Mouse (Mus musculus): ENCODE results near the gene Ralgapb. TPM values are rescaled to one million over a fixed set of nuclear protein-coding genes. Genes with fewer than 3 reads are reported as not detected.
"Not testable (repeated sequence)": the region's sequence is repeated elsewhere in the genome, so short reads cannot be mapped to it uniquely, and the experiment has no call there.

Gene Ralgapb
- polyA plus RNA-seq, 1 experiment from 2014 or later = 14.8 TPM

DNA sequence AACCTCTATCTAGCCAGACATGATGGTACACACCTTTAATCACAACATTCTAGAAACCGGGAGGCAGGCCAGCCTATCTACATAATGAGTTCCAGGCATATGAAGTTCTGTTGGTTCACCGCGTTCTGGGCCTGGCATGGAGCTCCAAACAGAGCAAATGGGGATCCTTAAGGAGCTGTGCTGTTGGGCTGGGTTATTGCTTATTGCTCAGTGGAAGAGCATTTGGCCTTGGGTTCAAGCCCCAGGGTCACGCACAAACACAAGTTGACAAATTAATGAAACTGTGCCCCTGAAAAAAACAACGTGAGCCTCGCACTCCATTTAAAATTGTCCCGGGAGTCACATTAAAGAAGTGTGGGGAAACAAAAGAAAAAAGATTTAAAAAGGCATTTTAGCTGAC lies 20.2 kb upstream of the Ralgapb start:
- ATAC-seq = no peak
- Histone ChIP-seq H3K36me3 (ENCODE audit: insufficient read depth, low read length) (no peaks in the 10 kb centered on the region), H3K27me3 (replicated peaks; ENCODE audit: insufficient read depth, low read length) (no peaks in the 10 kb centered on the region), H3K27ac (ENCODE audit: low read length) (no peak overlapping the region), H3K4me1 (ENCODE audit: insufficient read depth, low read depth, low read length) (no peaks in the 10 kb centered on the region), H3K9ac (replicated peaks; ENCODE audit: low read depth) (no peak overlapping the region), H3K9me3 (ENCODE audit: low read length) (no peaks in the 10 kb centered on the region), H3K4me2 (replicated peaks; ENCODE audit: low read depth, low read length) (no peak overlapping the region), H3K4me3 (ENCODE audit: low read depth, low read length) (no peak overlapping the region)
- TF ChIP-seq EP300 (IDR thresholded peaks at IDR 0.05) (no peak), CTCF (IDR thresholded peaks at IDR 0.05) (no peak)
- 84% methylated on average over 7 of the region's 7 CpGs for WGBS
- DNase-seq (ENCODE audit: low spot score) = no peak

- no peak overlapping the region for H3K27ac ChIP-seq (ENCODE audit: low read length)
- DNase-seq (ENCODE audit: low spot score) (no peak), ATAC-seq (no peak)
- H3K27me3 ChIP-seq (replicated peaks; ENCODE audit: insufficient read depth, low read length) = no peaks in the 10 kb centered on the region
- no peaks in the 10 kb centered on the region for H3K4me1 ChIP-seq (ENCODE audit: insufficient read depth, low read depth, low read length)
- no peaks in the 10 kb centered on the region for H3K9me3 ChIP-seq (ENCODE audit: low read length)
- H3K36me3 ChIP-seq (ENCODE audit: insufficient read depth, low read length) = no peaks in the 10 kb centered on the region
- 83% methylated on average over 6 of the region's 6 CpGs for WGBS
- H3K4me2 ChIP-seq (replicated peaks; ENCODE audit: low read depth, low read length) = no peak overlapping the region
- H3K9ac ChIP-seq (replicated peaks; ENCODE audit: low read depth) = no peak overlapping the region
- TF ChIP-seq EP300 (IDR thresholded peaks at IDR 0.05) (no peak), CTCF (IDR thresholded peaks at IDR 0.05) (no peak)
- no peak overlapping the region for H3K4me3 ChIP-seq (ENCODE audit: low read depth, low read length)
Observed at GRCm38 (mm10) chr2:158396369-158396768, 13.3 kb upstream of the Ralgapb start.

DNA sequence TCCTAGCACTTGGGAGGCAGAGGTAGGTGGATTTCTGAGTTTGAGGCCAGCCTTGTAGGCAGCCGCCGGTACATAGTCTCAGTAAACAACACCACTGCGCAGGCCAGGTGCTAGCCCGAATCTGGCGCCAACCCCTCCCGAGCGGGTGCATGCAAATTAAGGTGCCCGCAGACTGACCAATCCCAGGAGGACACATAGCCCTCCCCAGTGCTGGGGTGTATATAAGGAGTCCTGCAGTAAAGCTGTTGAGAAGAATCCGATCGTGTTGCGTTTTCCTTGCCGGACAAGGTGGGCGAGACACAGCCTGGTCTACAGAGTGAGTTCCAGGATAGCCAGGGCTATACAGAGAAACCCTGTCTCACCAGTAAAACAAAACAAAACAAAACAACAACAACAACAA lies 12.5 kb upstream of the Ralgapb start:
- ATAC-seq (peak; percentile 67), DNase-seq (ENCODE audit: low spot score) (peak; percentile 13)
- H3K4me1 ChIP-seq (ENCODE audit: insufficient read depth, low read depth, low read length); H3K27me3 ChIP-seq (replicated peaks; ENCODE audit: insufficient read depth, low read length); H3K9ac ChIP-seq (replicated peaks; ENCODE audit: low read depth); H3K27ac ChIP-seq (ENCODE audit: low read length); H3K36me3 ChIP-seq (ENCODE audit: insufficient read depth, low read length); H3K4me3 ChIP-seq (ENCODE audit: low read depth, low read length); H3K9me3 ChIP-seq (ENCODE audit: low read length); H3K4me2 ChIP-seq (replicated peaks; ENCODE audit: low read depth, low read length): not testable (repeated sequence)
- 44% methylated on average over 13 of the region's 13 CpGs for WGBS

DNA sequence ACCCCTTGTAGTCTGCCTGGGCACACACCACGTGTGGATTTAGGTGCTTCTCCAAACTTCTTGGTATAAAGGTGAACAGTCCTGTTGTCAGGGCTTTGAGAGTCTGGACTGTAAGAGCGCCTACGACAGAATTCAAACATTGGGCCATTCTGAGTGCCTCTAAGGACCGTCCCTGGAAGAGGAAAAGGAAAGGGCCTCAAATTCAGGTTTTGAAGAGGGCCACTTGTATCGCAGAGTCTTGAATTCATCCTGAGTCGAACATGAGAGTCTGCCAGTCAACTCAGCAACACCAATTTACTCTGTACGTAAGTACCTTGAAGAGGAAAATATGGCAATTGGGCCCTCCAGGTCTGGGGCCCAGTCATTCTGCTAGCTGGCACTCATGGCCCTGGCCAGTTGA lies 6.7 kb upstream of the Ralgapb start:
- H3K36me3 ChIP-seq (ENCODE audit: insufficient read depth, low read length) = no peaks in the 10 kb centered on the region
- H3K4me2 ChIP-seq (replicated peaks; ENCODE audit: low read depth, low read length) = no peak overlapping the region
- no peak overlapping the region for H3K9ac ChIP-seq (replicated peaks; ENCODE audit: low read depth)
- peak; percentile 93 for ATAC-seq
- WGBS = 57% methylated on average over 7 of the region's 7 CpGs
- H3K27ac ChIP-seq (ENCODE audit: low read length) = no peak overlapping the region
- TF ChIP-seq CTCF (IDR thresholded peaks at IDR 0.05) (no peak), EP300 (IDR thresholded peaks at IDR 0.05) (0 out of 2 replicates have a peak, but pooled peaks have one; percentile 51)
- H3K9me3 ChIP-seq (ENCODE audit: low read length) = no peaks in the 10 kb centered on the region
- H3K4me1 ChIP-seq (ENCODE audit: insufficient read depth, low read depth, low read length) = no peaks in the 10 kb centered on the region
- H3K4me3 ChIP-seq (ENCODE audit: low read depth, low read length) = no peak overlapping the region
- H3K27me3 ChIP-seq (replicated peaks; ENCODE audit: insufficient read depth, low read length) = no peaks in the 10 kb centered on the region
- peak; percentile 87 for DNase-seq (ENCODE audit: low spot score)

DNA sequence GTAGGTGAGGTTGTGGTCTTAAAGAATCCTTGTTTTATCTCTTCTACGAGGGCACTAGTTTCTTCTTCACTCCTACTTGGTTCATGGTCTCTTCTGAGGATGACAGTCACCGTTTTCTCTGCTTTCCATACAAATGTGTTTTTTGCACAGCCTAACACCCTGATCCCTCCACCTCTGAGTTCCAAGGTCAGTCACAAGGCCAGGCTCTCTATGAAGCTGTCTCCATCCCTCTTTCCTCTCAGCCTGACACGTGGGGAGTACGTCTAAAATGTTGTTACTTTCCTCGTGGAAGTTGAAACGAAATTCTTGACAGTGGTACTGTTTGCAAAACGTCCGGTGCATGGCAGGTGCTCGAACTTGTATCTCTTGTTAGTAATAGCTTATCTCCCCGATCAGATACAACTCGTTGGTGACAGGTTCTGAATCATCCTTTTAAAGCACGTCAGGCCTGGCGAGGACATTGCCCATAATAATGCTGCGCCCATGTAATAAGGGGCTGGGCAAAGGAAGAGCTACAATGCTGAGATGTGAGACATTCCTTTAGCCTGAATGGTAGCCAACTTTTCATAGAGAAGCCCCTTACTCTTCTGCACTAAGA lies 552 bp upstream of the Ralgapb start:
- Histone ChIP-seq H3K36me3 (ENCODE audit: insufficient read depth, low read length) (no peaks in the 10 kb centered on the region), H3K4me1 (ENCODE audit: insufficient read depth, low read depth, low read length) (no peaks in the 10 kb centered on the region; the same call in 1 of the 2 replicates), H3K4me3 (ENCODE audit: low read depth, low read length) (peak overlapping the region; percentile 96), H3K27me3 (replicated peaks; ENCODE audit: insufficient read depth, low read length) (no peaks in the 10 kb centered on the region), H3K4me2 (replicated peaks; ENCODE audit: low read depth, low read length) (peak overlapping the region; percentile 54), H3K9me3 (ENCODE audit: low read length) (no peaks in the 10 kb centered on the region), H3K27ac (ENCODE audit: low read length) (no peak overlapping the region), H3K9ac (replicated peaks; ENCODE audit: low read depth) (no peak overlapping the region)
- DNase-seq (ENCODE audit: low spot score) (no peak), ATAC-seq (peak; percentile 34)
- 21% methylated on average over 14 of the region's 14 CpGs for WGBS
- TF ChIP-seq CTCF (IDR thresholded peaks at IDR 0.05) = no peak
- TF ChIP-seq EP300 (IDR thresholded peaks at IDR 0.05) = no peak

DNA sequence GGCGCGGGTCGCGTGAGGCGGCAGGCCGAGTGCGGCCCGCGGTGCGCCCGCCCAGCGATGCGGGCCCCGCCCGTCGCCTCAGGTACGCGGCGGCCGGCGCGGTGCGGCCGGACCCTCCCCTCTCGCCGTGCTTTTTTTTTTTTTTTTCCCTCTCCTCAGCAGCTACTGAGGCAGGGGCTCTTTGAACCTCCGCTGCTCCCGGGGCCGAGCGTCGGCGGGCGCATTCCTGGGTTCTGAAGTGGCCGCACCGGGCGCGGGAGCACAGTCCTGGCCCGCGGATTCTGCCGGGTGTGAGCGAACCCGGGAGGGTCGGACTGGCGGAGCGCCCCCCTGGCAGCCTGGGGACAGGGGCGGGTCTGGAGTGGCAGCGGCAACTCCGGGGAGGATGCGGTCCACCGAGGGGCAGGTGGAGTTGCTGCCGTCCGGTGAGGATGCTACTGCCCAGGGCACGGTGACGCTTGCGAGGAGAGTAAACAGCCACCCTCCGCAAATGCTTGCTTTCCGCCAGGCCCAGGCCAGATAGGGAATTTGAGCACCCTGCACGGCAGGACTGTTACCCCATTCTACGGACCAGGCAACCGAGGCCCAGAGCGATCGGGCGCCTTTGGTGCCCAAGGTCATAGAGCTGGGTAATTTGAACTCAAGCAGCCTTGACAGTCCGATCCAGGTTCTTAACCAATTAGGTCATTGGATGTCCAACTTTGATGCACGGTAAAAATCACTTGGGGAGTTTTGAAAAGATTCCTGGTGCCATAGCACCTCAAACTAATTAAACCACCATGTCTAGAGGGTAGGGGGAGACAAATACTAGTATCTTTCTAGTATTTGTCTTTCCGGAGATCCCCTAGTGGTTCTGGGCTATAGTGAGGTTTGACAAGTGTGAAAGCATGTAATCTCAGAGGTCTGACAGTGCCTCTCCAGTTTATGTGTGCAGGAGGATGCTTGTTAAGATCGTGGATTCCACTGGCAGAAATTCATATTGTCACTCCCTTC lies 670 bp downstream of the Ralgapb start:
- TF ChIP-seq EP300 (IDR thresholded peaks at IDR 0.05) (no peak), CTCF (IDR thresholded peaks at IDR 0.05) (peak; percentile 17; the same call in 1 of the 2 replicates)
- H3K27ac ChIP-seq (ENCODE audit: low read length) = peak overlapping the region; percentile 92
- H3K4me2 ChIP-seq (replicated peaks; ENCODE audit: low read depth, low read length) = peak overlapping the region; percentile 82
- H3K27me3 ChIP-seq (replicated peaks; ENCODE audit: insufficient read depth, low read length) = no peaks in the 10 kb centered on the region
- no peaks in the 10 kb centered on the region for H3K36me3 ChIP-seq (ENCODE audit: insufficient read depth, low read length)
- DNase-seq (ENCODE audit: low spot score) (peak; percentile 36), ATAC-seq (peak; percentile 69)
- 3% methylated on average over 37 of the region's 67 CpGs for whole genome bisulfite sequencing
- H3K9me3 ChIP-seq (ENCODE audit: low read length) = no peaks in the 10 kb centered on the region
- peak overlapping the region; percentile 87 for H3K9ac ChIP-seq (replicated peaks; ENCODE audit: low read depth)
- peak overlapping the region; percentile 96 for H3K4me3 ChIP-seq (ENCODE audit: low read depth, low read length)
- H3K4me1 ChIP-seq (ENCODE audit: insufficient read depth, low read depth, low read length) = no peaks in the 10 kb centered on the region; the same call in 1 of the 2 replicates
